Mouse (Mus musculus): ENCODE results near the gene Gm45194. TPM values are rescaled to one million over a fixed set of nuclear protein-coding genes. Genes with fewer than 3 reads are reported as not detected.

Gene Gm45194
- polyA plus RNA-seq (2014; fragmentation: Nextera tagmentation; extraction: Ambion mirVana), result 1.6 and 2.7 TPM in 2 replicates

- no peaks in the 10 kb centered on the region for H3K27me3 ChIP-seq (ENCODE audit: control insufficient read depth, insufficient read depth, low read length)
- no peak within 1 kb of the TSS for H3K4me3 ChIP-seq (ENCODE audit: low read length)
- H3K9me3 ChIP-seq (ENCODE audit: control insufficient read depth, low read length), result no peaks in the 10 kb centered on the region
- H3K4me2 ChIP-seq (replicated peaks; ENCODE audit: low read depth, low read length), result no peak within 1 kb of the TSS
- H3K36me3 ChIP-seq (ENCODE audit: control insufficient read depth, insufficient read depth, low read length), result no peaks in the 10 kb centered on the region
- no peak within 1 kb of the TSS for H3K27ac ChIP-seq (ENCODE audit: low read depth, low read length)
- ATAC-seq (ENCODE audit: low FRiP score, low TSS enrichment), result no peak
- 41% methylated on average over 2 of the region's 2 CpGs for WGBS
- no peak within 1 kb of the TSS for H3K9ac ChIP-seq (ENCODE audit: low read depth, low read length)
- no peaks in the 10 kb centered on the region for H3K4me1 ChIP-seq (ENCODE audit: control insufficient read depth, insufficient read depth, low read length)
Observed at GRCm38 (mm10) chrX:111891089-111891488, at the start of gene Gm45194. TSS of gene Gm45194 (plus strand) at chrX:111891389.

- H3K4me1 ChIP-seq (ENCODE audit: control insufficient read depth, insufficient read depth, low read length), result no peaks in the 10 kb centered on the region
- H3K27me3 ChIP-seq (ENCODE audit: control insufficient read depth, insufficient read depth, low read length), result no peaks in the 10 kb centered on the region
- H3K27ac ChIP-seq (ENCODE audit: low read depth, low read length), result no peak overlapping the region
- no peak overlapping the region for H3K9ac ChIP-seq (ENCODE audit: low read depth, low read length)
- no peak overlapping the region for H3K4me2 ChIP-seq (replicated peaks; ENCODE audit: low read depth, low read length)
- H3K4me3 ChIP-seq (ENCODE audit: low read length), result no peak overlapping the region
- ATAC-seq (ENCODE audit: low FRiP score, low TSS enrichment), result no peak
- 73% methylated on average over 3 of the region's 3 CpGs for WGBS
- no peaks in the 10 kb centered on the region for H3K9me3 ChIP-seq (ENCODE audit: control insufficient read depth, low read length)
- no peaks in the 10 kb centered on the region for H3K36me3 ChIP-seq (ENCODE audit: control insufficient read depth, insufficient read depth, low read length)
Observed at GRCm38 (mm10) chrX:111855878-111856277, 35.3 kb upstream of the Gm45194 start.

- no peak overlapping the region for H3K4me2 ChIP-seq (replicated peaks; ENCODE audit: low read depth, low read length)
- no peak overlapping the region for H3K9ac ChIP-seq (ENCODE audit: low read depth, low read length)
- no peaks in the 10 kb centered on the region for H3K36me3 ChIP-seq (ENCODE audit: control insufficient read depth, insufficient read depth, low read length)
- no peak for ATAC-seq (ENCODE audit: low FRiP score, low TSS enrichment)
- WGBS, result 80% methylated on average over 5 of the region's 5 CpGs
- no peaks in the 10 kb centered on the region for H3K9me3 ChIP-seq (ENCODE audit: control insufficient read depth, low read length)
- H3K4me3 ChIP-seq (ENCODE audit: low read length), result no peak overlapping the region
- no peak overlapping the region for H3K27ac ChIP-seq (ENCODE audit: low read depth, low read length)
- no peaks in the 10 kb centered on the region for H3K4me1 ChIP-seq (ENCODE audit: control insufficient read depth, insufficient read depth, low read length)
- H3K27me3 ChIP-seq (ENCODE audit: control insufficient read depth, insufficient read depth, low read length), result no peaks in the 10 kb centered on the region
Observed at GRCm38 (mm10) chrX:111881251-111881650, 9.9 kb upstream of the Gm45194 start.

- Histone ChIP-seq H3K36me3 (ENCODE audit: control insufficient read depth, insufficient read depth, low read length) (no peaks in the 10 kb centered on the region), H3K27me3 (ENCODE audit: control insufficient read depth, insufficient read depth, low read length) (no peaks in the 10 kb centered on the region), H3K4me1 (ENCODE audit: control insufficient read depth, insufficient read depth, low read length) (no peaks in the 10 kb centered on the region), H3K27ac (ENCODE audit: low read depth, low read length) (no peak overlapping the region), H3K9me3 (ENCODE audit: control insufficient read depth, low read length) (no peaks in the 10 kb centered on the region), H3K9ac (ENCODE audit: low read depth, low read length) (peak overlapping the region; percentile 31; the same call in 1 of the 2 replicates), H3K4me2 (replicated peaks; ENCODE audit: low read depth, low read length) (peak overlapping the region; percentile 54), H3K4me3 (ENCODE audit: low read length) (peak overlapping the region; percentile 34)
- peak; percentile 73 for ATAC-seq (ENCODE audit: low FRiP score, low TSS enrichment)
- 22% methylated on average over 69 of the region's 71 CpGs for WGBS
Observed at GRCm38 (mm10) chrX:111894321-111895050, 3.3 kb downstream of the Gm45194 start.

GRCm38 (mm10) chrX:111895084-111895779, 4.0 kb downstream of the Gm45194 start:
- peak overlapping the region; percentile 31; the same call in 1 of the 2 replicates for H3K9ac ChIP-seq (ENCODE audit: low read depth, low read length)
- H3K4me3 ChIP-seq (ENCODE audit: low read length), result peak overlapping the region; percentile 34
- H3K4me2 ChIP-seq (replicated peaks; ENCODE audit: low read depth, low read length), result peak overlapping the region; percentile 54
- WGBS, result 42% methylated on average over 61 of the region's 70 CpGs
- H3K9me3 ChIP-seq (ENCODE audit: control insufficient read depth, low read length), result no peaks in the 10 kb centered on the region
- ATAC-seq (ENCODE audit: low FRiP score, low TSS enrichment), result peak; percentile 78
- H3K27ac ChIP-seq (ENCODE audit: low read depth, low read length), result no peak overlapping the region
- no peaks in the 10 kb centered on the region for H3K4me1 ChIP-seq (ENCODE audit: control insufficient read depth, insufficient read depth, low read length)
- no peaks in the 10 kb centered on the region for H3K36me3 ChIP-seq (ENCODE audit: control insufficient read depth, insufficient read depth, low read length)
- no peaks in the 10 kb centered on the region for H3K27me3 ChIP-seq (ENCODE audit: control insufficient read depth, insufficient read depth, low read length)

- no peak overlapping the region for H3K4me3 ChIP-seq (ENCODE audit: low read length)
- no peaks in the 10 kb centered on the region for H3K4me1 ChIP-seq (ENCODE audit: control insufficient read depth, insufficient read depth, low read length)
- no peaks in the 10 kb centered on the region for H3K27me3 ChIP-seq (ENCODE audit: control insufficient read depth, insufficient read depth, low read length)
- no peak overlapping the region for H3K27ac ChIP-seq (ENCODE audit: low read depth, low read length)
- no peaks in the 10 kb centered on the region for H3K9me3 ChIP-seq (ENCODE audit: control insufficient read depth, low read length)
- no peak for ATAC-seq (ENCODE audit: low FRiP score, low TSS enrichment)
- H3K9ac ChIP-seq (ENCODE audit: low read depth, low read length), result no peak overlapping the region
- H3K36me3 ChIP-seq (ENCODE audit: control insufficient read depth, insufficient read depth, low read length), result no peaks in the 10 kb centered on the region
- H3K4me2 ChIP-seq (replicated peaks; ENCODE audit: low read depth, low read length), result no peak overlapping the region
Observed at GRCm38 (mm10) chrX:111917422-111917821, 26.2 kb downstream of the Gm45194 start.

- Histone ChIP-seq H3K36me3 (ENCODE audit: control insufficient read depth, insufficient read depth, low read length) (no peaks in the 10 kb centered on the region), H3K9me3 (ENCODE audit: control insufficient read depth, low read length) (no peaks in the 10 kb centered on the region), H3K4me3 (ENCODE audit: low read length) (no peak overlapping the region), H3K9ac (ENCODE audit: low read depth, low read length) (no peak overlapping the region), H3K27me3 (ENCODE audit: control insufficient read depth, insufficient read depth, low read length) (no peaks in the 10 kb centered on the region), H3K27ac (ENCODE audit: low read depth, low read length) (no peak overlapping the region), H3K4me1 (ENCODE audit: control insufficient read depth, insufficient read depth, low read length) (no peaks in the 10 kb centered on the region), H3K4me2 (replicated peaks; ENCODE audit: low read depth, low read length) (no peak overlapping the region)
- WGBS, result 74% methylated on average over 4 of the region's 4 CpGs
- no peak for ATAC-seq (ENCODE audit: low FRiP score, low TSS enrichment)
Observed at GRCm38 (mm10) chrX:111960909-111961308, 69.7 kb downstream of the Gm45194 start.

GRCm38 (mm10) chrX:111999661-112000060, 108.5 kb downstream of the Gm45194 start:
- H3K27ac ChIP-seq (ENCODE audit: low read depth, low read length), result no peak overlapping the region
- 40% methylated on average over 1 of the region's 1 CpGs for WGBS
- no peaks in the 10 kb centered on the region for H3K4me1 ChIP-seq (ENCODE audit: control insufficient read depth, insufficient read depth, low read length)
- no peaks in the 10 kb centered on the region for H3K27me3 ChIP-seq (ENCODE audit: control insufficient read depth, insufficient read depth, low read length)
- no peak for ATAC-seq (ENCODE audit: low FRiP score, low TSS enrichment)
- no peak overlapping the region for H3K4me3 ChIP-seq (ENCODE audit: low read length)
- no peaks in the 10 kb centered on the region for H3K36me3 ChIP-seq (ENCODE audit: control insufficient read depth, insufficient read depth, low read length)
- H3K9me3 ChIP-seq (ENCODE audit: control insufficient read depth, low read length), result no peaks in the 10 kb centered on the region
- no peak overlapping the region for H3K4me2 ChIP-seq (replicated peaks; ENCODE audit: low read depth, low read length)
- H3K9ac ChIP-seq (ENCODE audit: low read depth, low read length), result no peak overlapping the region

GRCm38 (mm10) chrX:112010707-112011106, 119.5 kb downstream of the Gm45194 start, which contains the start of gene Tex16:
TSS of gene Tex16 (plus strand) at chrX:112011007.
- Histone ChIP-seq H3K4me1 (ENCODE audit: control insufficient read depth, insufficient read depth, low read length) (no peaks in the 10 kb centered on the region), H3K9me3 (ENCODE audit: control insufficient read depth, low read length) (no peaks in the 10 kb centered on the region)

More at GRCm38 (mm10) chrX:112010707-112011106, 119.5 kb downstream of the Gm45194 start, which contains the start of gene Tex16:
- Histone ChIP-seq H3K27ac (ENCODE audit: low read depth, low read length) (no peak within 1 kb of the TSS), H3K27me3 (ENCODE audit: control insufficient read depth, insufficient read depth, low read length) (no peaks in the 10 kb centered on the region), H3K9ac (ENCODE audit: low read depth, low read length) (no peak within 1 kb of the TSS), H3K4me3 (ENCODE audit: low read length) (no peak within 1 kb of the TSS), H3K4me2 (replicated peaks; ENCODE audit: low read depth, low read length) (no peak within 1 kb of the TSS), H3K36me3 (ENCODE audit: control insufficient read depth, insufficient read depth, low read length) (no peaks in the 10 kb centered on the region)
- ATAC-seq (ENCODE audit: low FRiP score, low TSS enrichment), result no peak
